Mouse (Mus musculus): ENCODE data around the gene Slfn14. TPM values are rescaled to one million over a fixed set of nuclear protein-coding genes. Genes with fewer than 3 reads are reported as not detected.
A peak's percentile ranks its signal among the peaks of the same experiment; 100 is the strongest.

Gene Slfn14
- polyA plus RNA-seq, 1 experiment: not detected

GRCm38 (mm10) chr11:83297816-83298215 lies 11.3 kb upstream of the Slfn14 start:
- WGBS: 41% methylated on average over 6 of the region's 6 CpGs
- Histone ChIP-seq H3K27me3 (ENCODE audit: control insufficient read depth, insufficient read depth, low read length) (no peaks in the 10 kb centered on the region), H3K4me3 (ENCODE audit: low read depth, low read length) (peak overlapping the region; percentile 16; the same call in 1 of the 2 replicates), H3K36me3 (ENCODE audit: control insufficient read depth, insufficient read depth, low read length) (peaks cover 11% of the 10 kb centered on the region), H3K27ac (ENCODE audit: insufficient read depth, low read depth, low read length) (no peak overlapping the region), H3K4me1 (ENCODE audit: control insufficient read depth, insufficient read depth, insufficient read length, low read length) (peaks cover 4% of the 10 kb centered on the region)
- TF ChIP-seq CTCF (IDR thresholded peaks at IDR 0.05; ENCODE audit: extremely low read depth, insufficient read length, insufficient replicate concordance, low read depth, low read length) (no peak), POLR2A (IDR thresholded peaks at IDR 0.05; ENCODE audit: low read depth, low read length) (no peak)

- TF ChIP-seq POLR2A (IDR thresholded peaks at IDR 0.05; ENCODE audit: low read depth, low read length) (no peak), CTCF (IDR thresholded peaks at IDR 0.05; ENCODE audit: extremely low read depth, insufficient read length, insufficient replicate concordance, low read depth, low read length) (no peak)
- Histone ChIP-seq H3K27me3 (ENCODE audit: control insufficient read depth, insufficient read depth, low read length) (no peaks in the 10 kb centered on the region), H3K36me3 (ENCODE audit: control insufficient read depth, insufficient read depth, low read length) (peaks cover 11% of the 10 kb centered on the region), H3K4me1 (ENCODE audit: control insufficient read depth, insufficient read depth, insufficient read length, low read length) (peaks cover 4% of the 10 kb centered on the region; the same call in 1 of the 2 replicates), H3K4me3 (ENCODE audit: low read depth, low read length) (no peak overlapping the region), H3K27ac (ENCODE audit: insufficient read depth, low read depth, low read length) (no peak overlapping the region)
- 89% methylated on average over 2 of the region's 2 CpGs for WGBS
Observed at GRCm38 (mm10) chr11:83294133-83294532, 7.6 kb upstream of the Slfn14 start.

GRCm38 (mm10) chr11:83293182-83293581 lies 6.7 kb upstream of the Slfn14 start:
- WGBS: 83% methylated on average over 1 of the region's 1 CpGs
- Histone ChIP-seq H3K27ac (ENCODE audit: insufficient read depth, low read depth, low read length) (no peak overlapping the region), H3K36me3 (ENCODE audit: control insufficient read depth, insufficient read depth, low read length) (peaks cover 11% of the 10 kb centered on the region), H3K4me1 (ENCODE audit: control insufficient read depth, insufficient read depth, insufficient read length, low read length) (peaks cover 4% of the 10 kb centered on the region; the same call in 1 of the 2 replicates), H3K27me3 (ENCODE audit: control insufficient read depth, insufficient read depth, low read length) (no peaks in the 10 kb centered on the region), H3K4me3 (ENCODE audit: low read depth, low read length) (no peak overlapping the region)
- TF ChIP-seq CTCF (IDR thresholded peaks at IDR 0.05; ENCODE audit: extremely low read depth, insufficient read length, insufficient replicate concordance, low read depth, low read length) (no peak), POLR2A (IDR thresholded peaks at IDR 0.05; ENCODE audit: low read depth, low read length) (no peak)

GRCm38 (mm10) chr11:83292251-83292587 lies 5.7 kb upstream of the Slfn14 start:
- H3K36me3 ChIP-seq (ENCODE audit: control insufficient read depth, insufficient read depth, low read length): peaks cover 11% of the 10 kb centered on the region
- no peaks in the 10 kb centered on the region for H3K27me3 ChIP-seq (ENCODE audit: control insufficient read depth, insufficient read depth, low read length)
- H3K27ac ChIP-seq (ENCODE audit: insufficient read depth, low read depth, low read length): peak overlapping the region; percentile 25; the same call in 1 of the 2 replicates
- no peaks in the 10 kb centered on the region for H3K4me1 ChIP-seq (ENCODE audit: control insufficient read depth, insufficient read depth, insufficient read length, low read length)
- TF ChIP-seq POLR2A (IDR thresholded peaks at IDR 0.05; ENCODE audit: low read depth, low read length) (no peak), CTCF (IDR thresholded peaks at IDR 0.05; ENCODE audit: extremely low read depth, insufficient read length, insufficient replicate concordance, low read depth, low read length) (no peak)
- H3K4me3 ChIP-seq (ENCODE audit: low read depth, low read length): peak overlapping the region; percentile 89
- under 1% methylated on average over 5 of the region's 5 CpGs for WGBS

GRCm38 (mm10) chr11:83291375-83292250 lies 5.1 kb upstream of the Slfn14 start:
- Histone ChIP-seq H3K4me1 (ENCODE audit: control insufficient read depth, insufficient read depth, insufficient read length, low read length) (no peaks in the 10 kb centered on the region), H3K27me3 (ENCODE audit: control insufficient read depth, insufficient read depth, low read length) (no peaks in the 10 kb centered on the region), H3K4me3 (ENCODE audit: low read depth, low read length) (peak overlapping the region; percentile 89), H3K36me3 (ENCODE audit: control insufficient read depth, insufficient read depth, low read length) (peaks cover 10% of the 10 kb centered on the region), H3K27ac (ENCODE audit: insufficient read depth, low read depth, low read length) (peak overlapping the region; percentile 42; the same call in 1 of the 2 replicates)
- TF ChIP-seq POLR2A (IDR thresholded peaks at IDR 0.05; ENCODE audit: low read depth, low read length) (peak; percentile 82), CTCF (IDR thresholded peaks at IDR 0.05; ENCODE audit: extremely low read depth, insufficient read length, insufficient replicate concordance, low read depth, low read length) (no peak)
- WGBS: 0% methylated on average over 38 of the region's 38 CpGs

GRCm38 (mm10) chr11:83289633-83290032 lies 3.1 kb upstream of the Slfn14 start:
- TF ChIP-seq CTCF (IDR thresholded peaks at IDR 0.05; ENCODE audit: extremely low read depth, insufficient read length, insufficient replicate concordance, low read depth, low read length): no peak
- TF ChIP-seq POLR2A (IDR thresholded peaks at IDR 0.05; ENCODE audit: low read depth, low read length): no peak
- 92% methylated on average over 2 of the region's 2 CpGs for WGBS
- Histone ChIP-seq H3K4me3 (ENCODE audit: low read depth, low read length) (no peak overlapping the region), H3K36me3 (ENCODE audit: control insufficient read depth, insufficient read depth, low read length) (no peaks in the 10 kb centered on the region), H3K27ac (ENCODE audit: insufficient read depth, low read depth, low read length) (no peak overlapping the region), H3K4me1 (ENCODE audit: control insufficient read depth, insufficient read depth, insufficient read length, low read length) (no peaks in the 10 kb centered on the region), H3K27me3 (ENCODE audit: control insufficient read depth, insufficient read depth, low read length) (no peaks in the 10 kb centered on the region; the same call in 1 of the 2 replicates)

GRCm38 (mm10) chr11:83289036-83289435 lies 2.5 kb upstream of the Slfn14 start:
- H3K4me1 ChIP-seq (ENCODE audit: control insufficient read depth, insufficient read depth, insufficient read length, low read length): no peaks in the 10 kb centered on the region
- H3K36me3 ChIP-seq (ENCODE audit: control insufficient read depth, insufficient read depth, low read length): no peaks in the 10 kb centered on the region
- H3K27me3 ChIP-seq (ENCODE audit: control insufficient read depth, insufficient read depth, low read length): no peaks in the 10 kb centered on the region; the same call in 1 of the 2 replicates
- TF ChIP-seq POLR2A (IDR thresholded peaks at IDR 0.05; ENCODE audit: low read depth, low read length): no peak
- TF ChIP-seq CTCF (IDR thresholded peaks at IDR 0.05; ENCODE audit: extremely low read depth, insufficient read length, insufficient replicate concordance, low read depth, low read length): no peak
- WGBS: 87% methylated on average over 5 of the region's 5 CpGs
- no peak overlapping the region for H3K4me3 ChIP-seq (ENCODE audit: low read depth, low read length)
- H3K27ac ChIP-seq (ENCODE audit: insufficient read depth, low read depth, low read length): no peak overlapping the region
